In the genomic region with DNA sequence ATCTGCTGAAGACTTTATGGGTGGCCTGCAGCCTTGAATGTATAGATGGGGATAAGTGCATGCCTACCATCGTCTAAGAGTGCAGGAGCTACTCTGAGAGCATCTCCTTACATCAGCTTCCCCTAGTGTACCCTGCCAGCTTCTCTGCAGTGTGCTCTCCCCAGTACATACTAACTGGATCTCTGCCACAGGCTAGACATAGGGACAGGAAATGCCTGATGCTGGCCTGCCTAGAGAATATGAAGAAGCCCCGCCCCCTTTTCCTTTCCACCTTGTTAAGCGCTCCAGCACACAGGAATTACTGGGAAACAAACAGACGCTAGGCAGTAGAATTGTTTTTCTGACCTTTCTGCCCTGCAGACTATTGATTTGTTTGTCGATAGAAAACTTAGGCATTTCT, we compare ENCODE assay signal across 9 mouse cellular contexts.
A peak's percentile ranks its signal among the peaks of the same experiment; 100 is the strongest.
DNase-seq lines count a peak whose midpoint lies in the region; ATAC-seq lines count a peak whose summit lies in the region.
"Had no signal": no experiment of that assay in that cellular context is flagged by ENCODE, and none has a peak within 500 bp of the region (broad histone marks: within the 10 kb centered on the region; RNA-seq: fewer than 3 reads in every experiment).

No protein-coding gene starts in this region.

- intact Hi-C loops in left cerebral cortex, postnatal 36 days (cut with DNase I): no loop called here

- H3K4me2 ChIP-seq in embryonic facial prominence, embryonic 11.5 days (ENCODE audit: low read depth, low read length): no peak overlapping the region
- no peak overlapping the region for H3K4me2 ChIP-seq in kidney, embryonic 15.5 days
- no peak overlapping the region for H3K4me2 ChIP-seq in midbrain, embryonic 11.5 days

- H3K36me3 ChIP-seq in embryonic facial prominence, embryonic 11.5 days (replicated peaks; ENCODE audit: control insufficient read depth, insufficient read depth, low read depth, low read length): no peaks in the 10 kb centered on the region
- no peaks in the 10 kb centered on the region for H3K36me3 ChIP-seq in embryonic facial prominence, embryonic 10.5 days (replicated peaks)
- peaks cover 6% of the 10 kb centered on the region; the same call in 1 of the 2 replicates for H3K36me3 ChIP-seq in kidney, embryonic 15.5 days
- H3K36me3 ChIP-seq in midbrain, embryonic 11.5 days (ENCODE audit: control insufficient read depth, insufficient read depth, low read length): no peaks in the 10 kb centered on the region

- H3K4me3 ChIP-seq in embryonic facial prominence, embryonic 11.5 days (ENCODE audit: low read depth, low read length): no peak overlapping the region
- no peak overlapping the region for H3K4me3 ChIP-seq in embryonic facial prominence, embryonic 10.5 days
- no peak overlapping the region for H3K4me3 ChIP-seq in kidney, embryonic 15.5 days (replicated peaks)
- H3K4me3 ChIP-seq in midbrain, embryonic 11.5 days (ENCODE audit: low read depth, low read length): no peak overlapping the region

- H3K27ac ChIP-seq in embryonic facial prominence, embryonic 11.5 days (replicated peaks; ENCODE audit: low read depth, low read length): no peak overlapping the region
- H3K27ac ChIP-seq in embryonic facial prominence, embryonic 10.5 days (replicated peaks): no peak overlapping the region
- no peak overlapping the region for H3K27ac ChIP-seq in kidney, embryonic 15.5 days
- no peak overlapping the region for H3K27ac ChIP-seq in midbrain, embryonic 11.5 days (ENCODE audit: low read depth, low read length)

- H3K4me1 ChIP-seq in embryonic facial prominence, embryonic 11.5 days (ENCODE audit: control insufficient read depth, insufficient read depth, low read length): no peaks in the 10 kb centered on the region
- peaks cover 16% of the 10 kb centered on the region for H3K4me1 ChIP-seq in embryonic facial prominence, embryonic 10.5 days
- peaks cover 18% of the 10 kb centered on the region for H3K4me1 ChIP-seq in kidney, embryonic 15.5 days
- no peaks in the 10 kb centered on the region for H3K4me1 ChIP-seq in midbrain, embryonic 11.5 days (ENCODE audit: control insufficient read depth, insufficient read depth, low read length)

- no peak overlapping the region for H3K9ac ChIP-seq in embryonic facial prominence, embryonic 11.5 days (replicated peaks; ENCODE audit: low read length)
- no peak overlapping the region for H3K9ac ChIP-seq in kidney, embryonic 15.5 days
- no peak overlapping the region for H3K9ac ChIP-seq in midbrain, embryonic 11.5 days (ENCODE audit: low read length)

- peak; percentile 47 for DNase-seq in embryonic facial prominence, embryonic 11.5 days (ENCODE audit: low spot score)
- DNase-seq in embryonic facial prominence, embryonic 10.5 days (ENCODE audit: low spot score): no peak
- DNase-seq in heart, adult 9 months (ENCODE audit: low spot score in 2 of 2): peak; percentile 32 to 50
- peak; percentile 41 for DNase-seq in midbrain, embryonic 11.5 days (ENCODE audit: low spot score, missing footprints)
- DNase-seq in urinary bladder, postnatal 14 days (ENCODE audit: low spot score): no peak
- DNase-seq in left cerebral cortex, postnatal 36 days (ENCODE audit: low spot score in 2 of 2): no peak
- DNase-seq in frontal cortex, adult 2 months (ENCODE audit: extremely low spot score in 1 of 2, low spot score in 1 of 2): no peak
- DNase-seq: cerebellum, adult 11 months had no signal

- ATAC-seq in embryonic facial prominence, embryonic 11.5 days (replicated peaks; ENCODE audit: insufficient number of reproducible peaks, low FRiP score, low TSS enrichment, low read depth): 0 out of 2 replicates have a peak, but pooled peaks have one; percentile 31
- ATAC-seq in kidney, embryonic 15.5 days (replicated peaks; ENCODE audit: low FRiP score): peak; percentile 64; the same call in 1 of the 2 replicates
- ATAC-seq in midbrain, embryonic 11.5 days (ENCODE audit: low FRiP score): no peak

- H3K27me3 ChIP-seq in embryonic facial prominence, embryonic 11.5 days (ENCODE audit: control insufficient read depth, insufficient read depth, low read length): no peaks in the 10 kb centered on the region
- H3K27me3 ChIP-seq in embryonic facial prominence, embryonic 10.5 days (replicated peaks; ENCODE audit: low read depth, poor library complexity, severe bottlenecking): no peaks in the 10 kb centered on the region
- H3K27me3 ChIP-seq in kidney, embryonic 15.5 days: no peaks in the 10 kb centered on the region
- H3K27me3 ChIP-seq in midbrain, embryonic 11.5 days (ENCODE audit: control insufficient read depth, insufficient read depth, low read length): no peaks in the 10 kb centered on the region

- 52% methylated on average over 5 of the region's 5 CpGs for WGBS in embryonic facial prominence, embryonic 11.5 days
- WGBS in embryonic facial prominence, embryonic 10.5 days: 55% methylated on average over 5 of the region's 5 CpGs
- 44% methylated on average over 5 of the region's 5 CpGs for WGBS in kidney, embryonic 15.5 days
- 71% methylated on average over 5 of the region's 5 CpGs for WGBS in midbrain, embryonic 11.5 days

- no peaks in the 10 kb centered on the region for H3K9me3 ChIP-seq in embryonic facial prominence, embryonic 11.5 days (replicated peaks; ENCODE audit: control insufficient read depth, low read length)
- H3K9me3 ChIP-seq in embryonic facial prominence, embryonic 10.5 days: no peaks in the 10 kb centered on the region
- H3K9me3 ChIP-seq in kidney, embryonic 15.5 days (replicated peaks): no peaks in the 10 kb centered on the region
- H3K9me3 ChIP-seq in midbrain, embryonic 11.5 days (ENCODE audit: control insufficient read depth, low read length): no peaks in the 10 kb centered on the region

Comparison
In these comparisons a context has a peak if more than half of its experiments do, and no peak if none do; other contexts are left out.
1. DNase-seq: peak in embryonic facial prominence, embryonic 11.5 days (single experiment), heart, adult 9 months (2 of 2) and midbrain, embryonic 11.5 days (single experiment); none in embryonic facial prominence, embryonic 10.5 days (single experiment), urinary bladder, postnatal 14 days (single experiment), left cerebral cortex, postnatal 36 days (0 of 2) and frontal cortex, adult 2 months (0 of 2).